Mouse (Mus musculus) ovary, postnatal 36 days (tissue): Measurements from ENCODE around the gene Ptprg.
"Not testable (repeated sequence)": the region's sequence is repeated elsewhere in the genome, so short reads cannot be mapped to it uniquely, and the experiment has no call there.

Experiments
- DNase-seq: peaks from one replicate; pipeline ENCODE4 v3.0.0; 2022; ENCODE audit warnings: low spot score, mixed read lengths

Gene Ptprg

GRCm38 (mm10) chr14:11963791-11964190 lies 410.5 kb downstream of the Ptprg start:
- no peak for DNase-seq

GRCm38 (mm10) chr14:11964326-11964725 lies 411.0 kb downstream of the Ptprg start:
- DNase-seq, result not testable (repeated sequence)

GRCm38 (mm10) chr14:11965878-11966277 lies 412.5 kb downstream of the Ptprg start:
- DNase-seq, result no peak

- DNase-seq, result no peak
Measured at GRCm38 (mm10) chr14:11981764-11982163, 428.4 kb downstream of the Ptprg start.

GRCm38 (mm10) chr14:11983031-11983430 lies 429.7 kb downstream of the Ptprg start:
- no peak for DNase-seq

GRCm38 (mm10) chr14:11984086-11984485 lies 430.8 kb downstream of the Ptprg start:
- DNase-seq, result no peak

- DNase-seq, result no peak
Measured at GRCm38 (mm10) chr14:11988975-11989374, 435.6 kb downstream of the Ptprg start.

GRCm38 (mm10) chr14:11991151-11991550 lies 437.8 kb downstream of the Ptprg start:
- DNase-seq, result no peak

GRCm38 (mm10) chr14:11992111-11992510 lies 438.8 kb downstream of the Ptprg start:
- no peak for DNase-seq

- DNase-seq, result no peak
Measured at GRCm38 (mm10) chr14:11992534-11992933, 439.2 kb downstream of the Ptprg start.

GRCm38 (mm10) chr14:11997555-11997954 lies 444.2 kb downstream of the Ptprg start:
- no peak for DNase-seq

- DNase-seq, result no peak
Measured at GRCm38 (mm10) chr14:11998464-11998863, 445.1 kb downstream of the Ptprg start.

GRCm38 (mm10) chr14:12004061-12004460 lies 450.7 kb downstream of the Ptprg start:
- no peak for DNase-seq

- no peak for DNase-seq
Measured at GRCm38 (mm10) chr14:12011766-12012165, 458.4 kb downstream of the Ptprg start.

- no peak for DNase-seq
Measured at GRCm38 (mm10) chr14:12025812-12026728, 472.7 kb downstream of the Ptprg start.

- no peak for DNase-seq
Measured at GRCm38 (mm10) chr14:12027247-12027646, 473.9 kb downstream of the Ptprg start.

- no peak for DNase-seq
Measured at GRCm38 (mm10) chr14:12029926-12030325, 476.6 kb downstream of the Ptprg start.

GRCm38 (mm10) chr14:12036530-12037283 lies 483.4 kb downstream of the Ptprg start:
- no peak for DNase-seq

- no peak for DNase-seq
Measured at GRCm38 (mm10) chr14:12039743-12040142, 486.4 kb downstream of the Ptprg start.

- no peak for DNase-seq
Measured at GRCm38 (mm10) chr14:12041566-12041965, 488.2 kb downstream of the Ptprg start.

GRCm38 (mm10) chr14:12046226-12046882 lies 493.0 kb downstream of the Ptprg start:
- DNase-seq, result no peak

- no peak for DNase-seq
Measured at GRCm38 (mm10) chr14:12047637-12048036, 494.3 kb downstream of the Ptprg start.
